Mouse (Mus musculus) limb, embryonic 15.5 days (tissue): ENCODE data around the gene Olfr159. TPM values are rescaled to one million over a fixed set of nuclear protein-coding genes. Genes with fewer than 3 reads are reported as not detected.

Experiments used
- ATAC-seq: fragments of 200-750 bp; cut with Nextera tagmentation; 2 replicates; pipeline ENCODE4 v1.8.0; 2017; ENCODE audit warnings: low read depth, moderate TSS enrichment; ENCODE audit not compliant: insufficient number of reproducible peaks, low FRiP score, low TSS enrichment
- H3K27ac ChIP-seq: fragments of 300-500 bp; sonication (generic); 2 replicates; pipeline ENCODE4 v1.5.1; 2015; ENCODE audit warnings: moderate library complexity, mild to moderate bottlenecking, inconsistent platforms
- H3K27me3 ChIP-seq: fragments of 300-500 bp; sonication (generic); 2 replicates; pipeline ENCODE4 v1.6.1; 2015; ENCODE audit warnings: inconsistent platforms
- H3K36me3 ChIP-seq: fragments of 300-500 bp; sonication (generic); 2 replicates; pipeline ENCODE4 v1.6.1; 2015; ENCODE audit warnings: inconsistent platforms
- H3K4me1 ChIP-seq: fragments of 300-500 bp; sonication (generic); 2 replicates; pipeline ENCODE4 v1.6.1; 2015; ENCODE audit warnings: inconsistent platforms
- H3K4me2 ChIP-seq: fragments of 300-500 bp; sonication (generic); 2 replicates; pipeline ENCODE4 v1.6.1; 2015; ENCODE audit warnings: mild to moderate bottlenecking, inconsistent platforms
- H3K4me3 ChIP-seq: fragments of 300-500 bp; sonication (generic); 2 replicates; pipeline ENCODE4 v1.5.1; 2015; ENCODE audit warnings: mild to moderate bottlenecking, inconsistent platforms
- H3K9ac ChIP-seq: fragments of 300-500 bp; sonication (generic); 2 replicates; pipeline ENCODE4 v1.6.1; 2015; ENCODE audit warnings: inconsistent platforms
- H3K9me3 ChIP-seq: fragments of 300-500 bp; sonication (generic); 2 replicates; pipeline ENCODE4 v1.6.1; 2016; ENCODE audit warnings: inconsistent platforms
- WGBS: fragments of 180-500 bp; shearing (Covaris S2); methylation state at CpG from one replicate; pipeline ENCODE4 v1.1.7; 2015; 5-methylcytosine and 5-hydroxymethylcytosine counted together
- polyA plus RNA-seq: library from polyadenylated mRNA; unstranded; fragments of >200 nt; fragmentation: Nextera tagmentation; extraction: Ambion mirVana; gene quantifications from 2 replicates; pipeline ENCODE4 v1.2.1, GENCODE M21; 2015

The Olfr159 gene
- polyA plus RNA-seq, 1 experiment from 2014 or later, result not detected

GRCm38 (mm10) chr4:43757213-43757612 lies 13.6 kb downstream of the Olfr159 start:
- WGBS, result 71% methylated on average over 6 of the region's 6 CpGs
- Histone ChIP-seq H3K4me3 (no peak overlapping the region), H3K27me3 (no peaks in the 10 kb centered on the region), H3K4me1 (peaks cover 14% of the 10 kb centered on the region), H3K4me2 (no peak overlapping the region), H3K36me3 (no peaks in the 10 kb centered on the region), H3K9me3 (no peaks in the 10 kb centered on the region), H3K27ac (no peak overlapping the region), H3K9ac (no peak overlapping the region)
- ATAC-seq, result no peak

- Histone ChIP-seq H3K4me3 (no peak overlapping the region), H3K27me3 (no peaks in the 10 kb centered on the region)
- no peak for ATAC-seq
Measured at GRCm38 (mm10) chr4:43745187-43745586, 25.6 kb downstream of the Olfr159 start.

DNA sequence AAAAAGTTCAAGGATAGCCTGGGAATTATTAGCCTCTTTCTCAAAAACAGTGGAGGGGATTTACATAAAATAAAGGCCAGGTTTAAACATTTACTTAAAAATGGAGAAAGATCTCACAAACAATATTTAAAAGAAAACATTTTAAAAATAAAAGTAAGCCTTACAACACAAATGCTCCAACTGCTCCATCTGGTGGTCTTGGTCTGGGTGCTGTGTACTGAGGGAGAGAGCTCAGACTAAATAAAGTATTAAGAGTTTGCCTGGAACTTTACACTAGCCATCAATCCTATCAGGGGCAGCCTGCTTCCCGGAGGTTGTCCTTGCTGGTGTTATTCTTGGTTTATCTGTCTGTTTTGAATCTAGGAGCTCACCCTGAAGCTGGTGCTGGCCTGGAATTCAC lies 27.7 kb downstream of the Olfr159 start:
- Histone ChIP-seq H3K27me3 (no peaks in the 10 kb centered on the region), H3K4me1 (0 out of 2 replicates have a peak, but pooled peaks cover 3% of the 10 kb centered on the region), H3K36me3 (no peaks in the 10 kb centered on the region), H3K9me3 (no peaks in the 10 kb centered on the region), H3K27ac (no peak overlapping the region), H3K4me3 (no peak overlapping the region), H3K9ac (no peak overlapping the region), H3K4me2 (no peak overlapping the region)
- 35% methylated on average over 1 of the region's 1 CpGs for WGBS
- no peak for ATAC-seq

More at GRCm38 (mm10) chr4:43745187-43745586, 25.6 kb downstream of the Olfr159 start:
- no peaks in the 10 kb centered on the region for H3K9me3 ChIP-seq
- no peaks in the 10 kb centered on the region for H3K36me3 ChIP-seq
- no peak overlapping the region for H3K27ac ChIP-seq
- WGBS, result 12% methylated on average over 6 of the region's 6 CpGs
- no peak overlapping the region for H3K9ac ChIP-seq
- H3K4me1 ChIP-seq, result no peaks in the 10 kb centered on the region
- no peak overlapping the region for H3K4me2 ChIP-seq

GRCm38 (mm10) chr4:43742637-43743036 lies 28.2 kb downstream of the Olfr159 start:
- peaks cover 5% of the 10 kb centered on the region; the same call in 1 of the 2 replicates for H3K4me1 ChIP-seq
- H3K9ac ChIP-seq, result no peak overlapping the region
- H3K27me3 ChIP-seq, result no peaks in the 10 kb centered on the region
- H3K36me3 ChIP-seq, result no peaks in the 10 kb centered on the region
- H3K4me3 ChIP-seq, result no peak overlapping the region
- no peaks in the 10 kb centered on the region for H3K9me3 ChIP-seq
- ATAC-seq, result no peak
- no peak overlapping the region for H3K4me2 ChIP-seq
- WGBS, result 22% methylated on average over 4 of the region's 4 CpGs
- no peak overlapping the region for H3K27ac ChIP-seq

DNA sequence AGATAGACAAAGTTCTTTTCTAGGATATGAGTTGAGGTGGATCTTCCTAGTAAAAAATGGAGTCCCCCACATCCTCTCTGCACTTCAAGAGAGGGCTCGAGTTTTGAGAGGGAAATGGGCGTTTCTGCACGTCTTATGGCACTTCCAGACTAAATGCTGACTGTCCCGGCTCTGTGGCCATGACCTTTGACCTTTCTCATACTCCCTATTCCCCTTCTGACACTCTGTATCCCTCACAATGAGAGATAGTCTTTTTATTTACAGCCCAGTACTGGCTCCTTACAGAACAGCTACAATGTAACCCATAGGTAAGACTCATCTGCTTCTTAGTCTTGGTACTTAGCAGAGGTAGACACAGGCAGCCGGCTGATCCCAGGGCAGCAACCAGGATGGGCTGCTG lies 29.3 kb downstream of the Olfr159 start:
- Histone ChIP-seq H3K4me2 (no peak overlapping the region), H3K9ac (no peak overlapping the region), H3K36me3 (no peaks in the 10 kb centered on the region), H3K27me3 (no peaks in the 10 kb centered on the region), H3K4me1 (peaks cover 5% of the 10 kb centered on the region; the same call in 1 of the 2 replicates), H3K27ac (no peak overlapping the region), H3K9me3 (no peaks in the 10 kb centered on the region), H3K4me3 (no peak overlapping the region)
- WGBS, result 56% methylated on average over 5 of the region's 5 CpGs
- ATAC-seq, result no peak

DNA sequence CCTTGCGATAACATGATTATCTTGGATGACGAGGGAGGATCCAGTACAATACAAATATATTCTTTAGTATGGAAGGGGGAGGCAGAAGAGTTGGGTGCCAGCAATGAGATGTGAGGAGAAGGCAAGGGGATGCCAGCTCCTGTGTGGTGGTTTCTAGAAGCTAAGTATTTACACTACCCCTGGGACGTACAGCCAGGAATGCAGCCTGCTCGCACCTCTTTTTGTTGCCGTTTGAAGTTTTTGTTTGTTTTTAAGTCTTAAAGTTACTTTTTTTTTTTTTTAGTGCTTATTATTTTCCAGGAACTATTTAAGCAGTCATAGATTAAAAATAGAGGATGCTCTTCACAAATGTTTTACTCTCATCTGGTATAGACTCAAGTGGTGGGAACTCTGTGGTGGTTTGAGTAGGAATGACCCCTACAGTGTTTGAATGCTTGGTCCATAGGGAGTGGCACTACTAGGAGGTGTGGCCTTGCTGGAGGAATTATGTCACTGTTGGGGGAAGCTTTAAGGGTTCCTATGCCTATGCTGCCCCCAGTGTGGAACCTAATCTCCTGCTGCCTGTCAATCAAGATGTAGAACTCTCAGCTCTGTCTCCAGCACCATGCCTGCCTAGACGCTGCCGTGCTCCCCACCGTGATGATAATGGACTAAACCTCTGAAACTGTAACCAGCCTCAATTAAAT lies 31.7 kb downstream of the Olfr159 start:
- no peaks in the 10 kb centered on the region for H3K36me3 ChIP-seq
- H3K4me2 ChIP-seq, result no peak overlapping the region
- H3K9ac ChIP-seq, result no peak overlapping the region
- no peaks in the 10 kb centered on the region for H3K27me3 ChIP-seq
- no peak for ATAC-seq
- peaks cover 11% of the 10 kb centered on the region; the same call in 1 of the 2 replicates for H3K4me1 ChIP-seq
- H3K4me3 ChIP-seq, result no peak overlapping the region
- H3K27ac ChIP-seq, result no peak overlapping the region
- no peaks in the 10 kb centered on the region for H3K9me3 ChIP-seq
- 62% methylated on average over 8 of the region's 8 CpGs for WGBS

- peak overlapping the region; percentile 51 for H3K27ac ChIP-seq
- no peak overlapping the region for H3K9ac ChIP-seq
- 49% methylated on average over 6 of the region's 6 CpGs for WGBS
- peak; percentile 77 for ATAC-seq
- peaks cover 23% of the 10 kb centered on the region for H3K4me1 ChIP-seq
- H3K4me2 ChIP-seq, result no peak overlapping the region
- no peaks in the 10 kb centered on the region for H3K9me3 ChIP-seq
- H3K36me3 ChIP-seq, result no peaks in the 10 kb centered on the region
- no peak overlapping the region for H3K4me3 ChIP-seq
- no peaks in the 10 kb centered on the region for H3K27me3 ChIP-seq
Measured at GRCm38 (mm10) chr4:43737144-43737543, 33.7 kb downstream of the Olfr159 start.

GRCm38 (mm10) chr4:43733186-43733585 lies 37.6 kb downstream of the Olfr159 start:
- WGBS, result 79% methylated on average over 5 of the region's 5 CpGs
- no peak overlapping the region for H3K9ac ChIP-seq
- H3K4me2 ChIP-seq, result no peak overlapping the region
- H3K27me3 ChIP-seq, result no peaks in the 10 kb centered on the region
- H3K4me1 ChIP-seq, result peaks cover 49% of the 10 kb centered on the region
- H3K4me3 ChIP-seq, result no peak overlapping the region
- no peak for ATAC-seq
- H3K27ac ChIP-seq, result no peak overlapping the region
- no peaks in the 10 kb centered on the region for H3K9me3 ChIP-seq
- no peaks in the 10 kb centered on the region for H3K36me3 ChIP-seq

- no peak overlapping the region for H3K9ac ChIP-seq
- H3K4me1 ChIP-seq, result peaks cover 57% of the 10 kb centered on the region
- 27% methylated on average over 1 of the region's 1 CpGs for WGBS
- H3K27me3 ChIP-seq, result no peaks in the 10 kb centered on the region
- no peaks in the 10 kb centered on the region for H3K36me3 ChIP-seq
- H3K4me3 ChIP-seq, result no peak overlapping the region
- no peak for ATAC-seq
- H3K27ac ChIP-seq, result no peak overlapping the region
- no peak overlapping the region for H3K4me2 ChIP-seq
- no peaks in the 10 kb centered on the region for H3K9me3 ChIP-seq
Measured at GRCm38 (mm10) chr4:43732171-43732570, 38.6 kb downstream of the Olfr159 start.

- H3K9ac ChIP-seq, result no peak overlapping the region
- no peaks in the 10 kb centered on the region for H3K27me3 ChIP-seq
- no peak overlapping the region for H3K4me2 ChIP-seq
- H3K36me3 ChIP-seq, result no peaks in the 10 kb centered on the region
- H3K9me3 ChIP-seq, result no peaks in the 10 kb centered on the region
- H3K27ac ChIP-seq, result no peak overlapping the region
- H3K4me3 ChIP-seq, result no peak overlapping the region
- peaks cover 65% of the 10 kb centered on the region for H3K4me1 ChIP-seq
- no peak for ATAC-seq
- WGBS, result 65% methylated on average over 21 of the region's 21 CpGs
Measured at GRCm38 (mm10) chr4:43730750-43731297, 40.0 kb downstream of the Olfr159 start.

DNA sequence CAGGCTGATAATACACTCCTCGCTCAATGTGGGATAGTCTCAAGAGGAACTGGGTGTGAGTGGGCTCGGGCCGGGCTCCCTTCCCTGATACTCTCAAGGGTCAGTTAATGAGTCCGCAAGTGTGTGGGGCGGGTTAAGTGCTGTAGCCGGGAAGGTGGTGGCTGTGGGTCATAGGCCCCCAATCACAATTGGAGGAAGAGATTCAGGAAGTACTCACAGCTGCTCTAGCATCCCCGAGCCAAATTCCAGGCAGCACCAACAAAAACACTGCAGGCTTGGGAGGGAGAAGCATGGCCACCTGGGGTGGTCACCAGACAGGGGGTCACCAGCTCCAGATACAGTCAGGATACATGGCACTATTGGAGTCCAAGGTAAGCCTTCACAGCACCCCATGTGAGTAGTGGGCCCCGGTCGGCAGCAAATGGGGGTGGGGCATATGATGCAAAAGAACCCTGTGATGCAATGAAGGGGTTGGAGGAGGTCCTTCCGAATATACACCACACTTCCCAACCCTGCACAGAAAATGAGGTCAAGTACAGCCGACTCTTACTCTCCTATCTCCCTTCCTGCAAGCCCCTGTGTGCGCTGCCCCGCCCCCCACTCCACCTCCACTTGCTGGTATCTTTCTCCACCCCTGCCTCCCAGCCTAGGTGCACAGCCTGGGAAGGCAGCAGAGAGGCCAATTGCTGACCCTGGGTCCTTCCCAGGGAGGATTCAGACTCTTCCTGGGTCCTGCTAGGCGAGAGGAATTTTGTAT lies 40.8 kb downstream of the Olfr159 start, which contains the start of gene Spaar:
Spaar (plus strand) TSS at position 241 of the 757 bp plus-strand sequence.
- H3K4me1 ChIP-seq, result peaks cover 65% of the 10 kb centered on the region
- no peaks in the 10 kb centered on the region for H3K36me3 ChIP-seq
- H3K4me3 ChIP-seq, result no peak within 1 kb of the TSS
- no peak within 1 kb of the TSS for H3K9ac ChIP-seq
- H3K27ac ChIP-seq, result peak within 1 kb of the TSS; percentile 64; the same call in 1 of the 2 replicates
- no peaks in the 10 kb centered on the region for H3K27me3 ChIP-seq
- H3K4me2 ChIP-seq, result no peak within 1 kb of the TSS
- no peaks in the 10 kb centered on the region for H3K9me3 ChIP-seq
- ATAC-seq, result no peak
- WGBS, result 60% methylated on average over 14 of the region's 14 CpGs

DNA sequence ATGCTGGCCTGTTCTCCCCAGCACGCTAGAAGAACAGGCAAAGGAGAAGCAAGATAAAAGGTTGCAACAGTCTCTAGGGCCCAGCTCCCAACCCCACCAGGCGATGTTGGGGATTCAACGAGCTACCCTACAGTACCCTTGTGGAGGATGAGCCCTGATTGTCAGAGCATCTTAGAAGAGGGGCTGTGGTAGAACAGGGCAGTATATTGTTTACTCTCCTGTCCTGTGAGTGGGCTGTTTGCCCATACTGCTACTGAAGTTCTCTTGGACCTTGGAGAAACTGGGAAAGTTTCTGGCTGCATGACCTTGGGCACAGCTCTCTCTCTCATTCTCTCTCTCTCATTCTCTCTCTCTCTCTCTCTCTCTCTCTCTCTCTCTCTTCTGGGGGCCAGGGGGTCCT lies 41.7 kb downstream of the Olfr159 start:
- peak overlapping the region; percentile 64; the same call in 1 of the 2 replicates for H3K27ac ChIP-seq
- H3K9ac ChIP-seq, result no peak overlapping the region
- no peaks in the 10 kb centered on the region for H3K27me3 ChIP-seq
- ATAC-seq, result no peak
- H3K4me1 ChIP-seq, result peaks cover 65% of the 10 kb centered on the region
- 61% methylated on average over 3 of the region's 3 CpGs for WGBS
- no peak overlapping the region for H3K4me3 ChIP-seq
- no peaks in the 10 kb centered on the region for H3K9me3 ChIP-seq
- no peak overlapping the region for H3K4me2 ChIP-seq
- H3K36me3 ChIP-seq, result no peaks in the 10 kb centered on the region
